Mouse (Mus musculus): Measurements from ENCODE around the gene Nos3. TPM values are rescaled to one million over a fixed set of nuclear protein-coding genes. Genes with fewer than 3 reads are reported as not detected.
A peak's percentile ranks its signal among the peaks of the same experiment; 100 is the strongest.

Nos3 gene
- total and polyA plus RNA-seq, 3 experiments, result 0.30 to 0.36 (median 0.31) TPM

DNA sequence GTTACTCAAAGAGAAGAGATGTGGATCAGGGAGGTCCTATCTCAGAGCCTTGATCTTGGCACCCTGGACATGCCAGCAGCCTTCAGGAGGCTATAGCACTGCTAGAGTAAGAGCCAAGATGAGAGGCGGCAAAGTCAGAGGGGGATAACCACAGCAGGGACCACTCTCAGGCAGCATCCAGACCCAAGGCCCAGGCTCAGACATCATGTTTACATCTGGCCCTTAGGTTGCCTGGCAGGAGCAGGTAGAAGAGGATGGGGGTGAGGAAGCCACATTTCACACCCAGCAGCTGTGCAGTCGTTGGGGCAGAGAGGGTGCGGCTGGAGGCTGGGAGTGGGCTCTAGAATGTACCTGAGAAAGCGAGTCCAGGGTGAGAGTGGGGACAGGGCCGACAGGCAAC is 43.7 kb upstream of the Nos3 start:
- Histone ChIP-seq H3K4me2 (ENCODE audit: insufficient read depth, low read depth, poor library complexity, severe bottlenecking) (no peak overlapping the region), H3K4me3 (replicated peaks in 1 of 3; ENCODE audit: low read depth in 2 of 3, low read length in 2 of 3, poor library complexity in 1 of 3) (no peak overlapping the region), H3K9me3 (replicated peaks; ENCODE audit: low read length) (no peaks in the 10 kb centered on the region), H3K27ac (ENCODE audit: insufficient read depth, low read depth) (no peak overlapping the region), H3K4me1 (ENCODE audit: control insufficient read depth in 1 of 2, insufficient read depth in 2 of 2) (peaks cover 0 to 8% of the 10 kb centered on the region in 2 experiments; a peak in 1 of 4 replicates), H3K36me3 (replicated peaks in 1 of 2; ENCODE audit: control insufficient read depth in 1 of 2, insufficient read depth in 1 of 2, low read length in 1 of 2) (no peaks in the 10 kb centered on the region), H3K79me2 (replicated peaks; ENCODE audit: control insufficient read depth, extremely low read depth, insufficient read depth, poor library complexity, severe bottlenecking) (no peaks in the 10 kb centered on the region), H3K9ac (ENCODE audit: insufficient read depth, low read depth) (no peak overlapping the region), H3K27me3 (replicated peaks) (peaks cover 50% of the 10 kb centered on the region)
- no peak for DNase-seq (ENCODE audit: extremely low read depth)
- in situ Hi-C loops (cut with MboI; ENCODE audit: low pct_ligation_motif_present, low pct_unique_long_range_greater_than_20kb, low sequenced_read_pairs), result loop anchor here (5.0 kb wide), 1 partner anchor 34 kb away; no protein-coding TSS in a partner anchor
- no peak for TF ChIP-seq UBTF (IDR thresholded peaks at IDR 0.05; ENCODE audit: low read depth, low read length)
- no peak for TF ChIP-seq CTCF (conservative IDR thresholded peaks at IDR 0.05 in 1 of 2, IDR thresholded peaks at IDR 0.05 in 1 of 2; ENCODE audit: low read depth in 2 of 2, low read length in 2 of 2)
- TF ChIP-seq ZKSCAN1 (IDR thresholded peaks at IDR 0.05; ENCODE audit: borderline replicate concordance, low read depth, low read length), result no peak
- TF ChIP-seq GABPA (IDR thresholded peaks at IDR 0.05; ENCODE audit: insufficient replicate concordance, low read depth, low read length), result no peak
- no peak for TF ChIP-seq MAX (IDR thresholded peaks at IDR 0.05; ENCODE audit: low read length)
- TF ChIP-seq SMC3 (IDR thresholded peaks at IDR 0.05; ENCODE audit: low read depth, low read length), result no peak
- no peak for TF ChIP-seq USF2 (conservative IDR thresholded peaks at IDR 0.05; ENCODE audit: low read depth, low read length)
- no peak for TF ChIP-seq MYC (IDR thresholded peaks at IDR 0.05; ENCODE audit: low read depth, low read length)
- TF ChIP-seq POLR2A (IDR thresholded peaks at IDR 0.05; ENCODE audit: low read depth, low read length), result no peak
- no peak for TF ChIP-seq POLR2AphosphoS2 (IDR thresholded peaks at IDR 0.05; ENCODE audit: low read depth, low read length)
- TF ChIP-seq JUN (IDR thresholded peaks at IDR 0.05; ENCODE audit: insufficient read depth, low read depth, low read length), result no peak
- TF ChIP-seq EP300 (IDR thresholded peaks at IDR 0.05; ENCODE audit: low read length), result no peak
- dilution Hi-C loops (cut with MboI; ENCODE audit: extremely low pct_ligation_motif_present, extremely low pct_unique_long_range_greater_than_20kb, low sequenced_read_pairs), result no loop called here

DNA sequence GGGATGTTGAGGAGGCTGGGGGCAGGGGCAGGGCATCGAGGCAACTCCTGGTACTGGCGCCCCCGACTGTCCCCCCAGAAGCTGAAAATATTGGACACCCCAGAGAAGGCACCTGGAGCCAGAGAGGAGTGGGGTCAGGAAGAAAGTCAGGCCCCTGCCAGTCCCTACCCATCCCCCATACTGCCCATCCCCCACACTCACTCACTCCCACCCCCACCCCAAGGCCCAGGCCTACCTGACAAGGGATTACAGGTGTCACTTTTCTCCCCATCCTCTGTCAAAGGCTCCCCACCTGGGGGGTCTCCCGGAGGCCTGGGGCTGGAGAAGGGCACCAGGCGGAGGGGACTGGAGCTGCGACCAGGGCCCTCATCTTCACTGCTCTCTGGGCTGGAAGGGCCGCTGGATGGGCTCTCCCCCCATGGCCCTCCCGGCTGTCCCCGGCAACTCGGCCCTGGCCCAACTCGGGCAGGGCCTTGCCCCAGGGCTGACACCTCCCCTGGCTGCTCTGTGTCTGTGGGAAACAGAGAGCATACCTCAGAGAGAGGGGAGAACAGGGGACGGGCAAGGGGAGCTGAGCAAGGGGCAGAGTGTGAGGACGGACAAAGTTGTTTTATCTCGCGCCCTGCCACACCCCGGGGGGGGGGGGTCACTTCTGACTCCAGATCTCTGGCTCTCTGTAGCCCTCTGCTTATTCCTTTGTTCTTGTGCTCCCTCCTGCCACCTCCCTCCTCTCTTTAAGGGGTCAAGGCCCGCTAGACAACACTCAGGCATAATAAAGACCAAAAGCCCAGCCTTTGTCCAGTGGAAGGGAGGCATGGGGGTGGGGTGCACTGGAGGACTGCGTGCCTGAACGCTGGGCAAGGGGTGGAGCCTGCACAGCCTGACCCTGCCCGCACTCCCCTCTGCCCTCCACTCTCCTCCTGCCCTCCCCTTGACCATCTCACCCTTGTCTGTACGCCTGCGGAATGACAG is 42.6 kb upstream of the Nos3 start:
- Histone ChIP-seq H3K27ac (ENCODE audit: insufficient read depth, low read depth) (no peak overlapping the region), H3K4me1 (ENCODE audit: control insufficient read depth in 1 of 2, insufficient read depth in 2 of 2) (peaks cover 0 to 8% of the 10 kb centered on the region in 2 experiments; a peak in 1 of 4 replicates), H3K27me3 (replicated peaks) (peaks cover 55% of the 10 kb centered on the region), H3K4me3 (replicated peaks in 1 of 3; ENCODE audit: low read depth in 2 of 3, low read length in 2 of 3, poor library complexity in 1 of 3) (no peak overlapping the region), H3K79me2 (replicated peaks; ENCODE audit: control insufficient read depth, extremely low read depth, insufficient read depth, poor library complexity, severe bottlenecking) (no peaks in the 10 kb centered on the region), H3K9me3 (replicated peaks; ENCODE audit: low read length) (no peaks in the 10 kb centered on the region), H3K36me3 (replicated peaks in 1 of 2; ENCODE audit: control insufficient read depth in 1 of 2, insufficient read depth in 1 of 2, low read length in 1 of 2) (no peaks in the 10 kb centered on the region), H3K9ac (ENCODE audit: insufficient read depth, low read depth) (no peak overlapping the region), H3K4me2 (ENCODE audit: insufficient read depth, low read depth, poor library complexity, severe bottlenecking) (no peak overlapping the region)
- in situ Hi-C loops (cut with MboI; ENCODE audit: low pct_ligation_motif_present, low pct_unique_long_range_greater_than_20kb, low sequenced_read_pairs) (loop anchor here (5.0 kb wide), 1 partner anchor 35 kb away; no protein-coding TSS in a partner anchor), dilution Hi-C loops (cut with MboI; ENCODE audit: extremely low pct_ligation_motif_present, extremely low pct_unique_long_range_greater_than_20kb, low sequenced_read_pairs) (no loop called here)
- no peak for DNase-seq (ENCODE audit: extremely low read depth)
- TF ChIP-seq SIN3A (IDR thresholded peaks at IDR 0.05; ENCODE audit: low read length), result no peak
- TF ChIP-seq CHD2 (IDR thresholded peaks at IDR 0.05; ENCODE audit: low read length), result peak; percentile 49; the same call in 1 of the 2 replicates

All from CH12.LX (cell line).